Mouse (Mus musculus) liver, embryonic 14.5 days (tissue): ENCODE data around the gene Smarca4.

ENCODE experiments used
- CTCF ChIP-seq: IDR thresholded peaks from 2 replicates; pipeline ENCODE4 v1.5.1; 2016; ENCODE audit warnings: antibody characterized with exemption, low read depth, control low read depth
- EP300 ChIP-seq: IDR thresholded peaks from 2 replicates; pipeline ENCODE4 v1.6.1; 2016; ENCODE audit warnings: antibody characterized with exemption, low read depth

- TF ChIP-seq CTCF, result 0 out of 2 replicates have a peak, but pooled peaks have one; percentile 16
- no peak for TF ChIP-seq EP300
Observed at GRCm38 (mm10) chr9:21604119-21604518, 11.8 kb upstream of the Smarca4 start.
